Mouse (Mus musculus) stomach, embryonic 14.5 days (tissue): ENCODE measurements around the gene Aaas. TPM values are rescaled to one million over a fixed set of nuclear protein-coding genes. Genes with fewer than 3 reads are reported as not detected.
A peak's percentile ranks its signal among the peaks of the same experiment; 100 is the strongest.
"Not testable (repeated sequence)": the region's sequence is repeated elsewhere in the genome, so short reads cannot be mapped to it uniquely, and the experiment has no call there.

Experiments
- ATAC-seq: fragments of 200-750 bp; cut with Nextera tagmentation; 2 replicates; pipeline ENCODE4 v1.8.0; 2017; ENCODE audit warnings: low read depth, moderate TSS enrichment; ENCODE audit not compliant: insufficient number of reproducible peaks, insufficient read depth, low FRiP score
- H3K27ac ChIP-seq: fragments of 300-500 bp; sonication (generic); 2 replicates; pipeline ENCODE4 v1.5.1; 2014; ENCODE audit warnings: mild to moderate bottlenecking, low read length, moderate library complexity, mixed read lengths
- H3K27me3 ChIP-seq: fragments of 300-500 bp; sonication (generic); 2 replicates; pipeline ENCODE4 v1.6.1; 2014; ENCODE audit warnings: low read length, control low read depth, mixed read lengths; ENCODE audit not compliant: control insufficient read depth, insufficient read depth
- H3K36me3 ChIP-seq: fragments of 300-500 bp; sonication (generic); 2 replicates; pipeline ENCODE4 v1.6.1; 2014; ENCODE audit warnings: mild to moderate bottlenecking, control low read depth, low read length, moderate library complexity, mixed read lengths; ENCODE audit not compliant: control insufficient read depth, insufficient read depth
- H3K4me1 ChIP-seq: fragments of 300-500 bp; sonication (generic); 2 replicates; pipeline ENCODE4 v1.6.1; 2014; ENCODE audit warnings: low read length, control low read depth, mixed read lengths; ENCODE audit not compliant: control insufficient read depth, insufficient read depth
- H3K4me2 ChIP-seq: fragments of 300-500 bp; sonication (generic); replicated peaks from 2 replicates; pipeline ENCODE4 v1.6.1; 2014; ENCODE audit warnings: low read depth, low read length, control low read depth
- H3K4me3 ChIP-seq: fragments of 300-500 bp; sonication (generic); 2 replicates; pipeline ENCODE4 v1.5.1; 2014; ENCODE audit warnings: low read depth, low read length, control low read depth
- H3K9ac ChIP-seq: fragments of 300-500 bp; sonication (generic); replicated peaks from 2 replicates; pipeline ENCODE4 v1.6.1; 2014; ENCODE audit warnings: low read depth, mild to moderate bottlenecking, control low read depth, low read length, moderate library complexity, mixed read lengths
- H3K9me3 ChIP-seq: fragments of 300-500 bp; sonication (generic); 2 replicates; pipeline ENCODE4 v1.6.1; 2016; ENCODE audit warnings: low read depth, low read length, control low read depth; ENCODE audit not compliant: control insufficient read depth
- WGBS: fragments of 180-500 bp; shearing (Covaris S2); extraction: QIAGEN DNeasy Blood & Tissue Kit; methylation state at CpG from one replicate; pipeline ENCODE4 v1.1.7; 2014; 5-methylcytosine and 5-hydroxymethylcytosine counted together
- polyA plus RNA-seq: library from polyadenylated mRNA; unstranded; fragments of >200 nt; fragmentation: Nextera tagmentation; extraction: Ambion mirVana; gene quantifications from 2 replicates; pipeline ENCODE4 v1.2.1, GENCODE M21; 2014

The Aaas gene
- polyA plus RNA-seq, 1 experiment from 2014 or later = 68.4 TPM

DNA sequence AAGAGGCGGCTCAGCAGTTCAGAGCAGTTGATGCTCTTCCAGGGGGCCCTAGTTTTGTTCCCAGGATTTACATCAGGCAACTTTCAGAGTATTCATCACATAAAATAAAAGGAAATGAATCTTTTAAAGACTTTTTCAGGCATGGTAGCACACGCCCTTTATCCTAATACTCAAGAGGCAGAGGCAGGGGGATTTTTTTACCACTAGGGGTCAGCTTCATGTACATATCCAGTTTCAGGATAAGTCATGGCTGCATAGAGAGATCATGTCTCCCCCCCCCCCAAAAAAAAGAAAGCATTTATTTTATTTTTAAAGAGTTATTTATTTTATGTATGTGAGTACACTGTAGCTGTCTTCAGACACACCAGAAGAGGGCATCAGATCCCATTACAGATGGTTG is 3.4 kb upstream of the Aaas start:
- no peak for ATAC-seq
- Histone ChIP-seq H3K27me3 (0 out of 2 replicates have a peak, but pooled peaks cover 6% of the 10 kb centered on the region), H3K27ac (no peak overlapping the region), H3K9me3 (no peaks in the 10 kb centered on the region), H3K36me3 (no peaks in the 10 kb centered on the region), H3K4me1 (peaks cover 17% of the 10 kb centered on the region; the same call in 1 of the 2 replicates), H3K4me2 (no peak overlapping the region), H3K4me3 (no peak overlapping the region), H3K9ac (no peak overlapping the region)
- 86% methylated on average over 2 of the region's 2 CpGs for WGBS

DNA sequence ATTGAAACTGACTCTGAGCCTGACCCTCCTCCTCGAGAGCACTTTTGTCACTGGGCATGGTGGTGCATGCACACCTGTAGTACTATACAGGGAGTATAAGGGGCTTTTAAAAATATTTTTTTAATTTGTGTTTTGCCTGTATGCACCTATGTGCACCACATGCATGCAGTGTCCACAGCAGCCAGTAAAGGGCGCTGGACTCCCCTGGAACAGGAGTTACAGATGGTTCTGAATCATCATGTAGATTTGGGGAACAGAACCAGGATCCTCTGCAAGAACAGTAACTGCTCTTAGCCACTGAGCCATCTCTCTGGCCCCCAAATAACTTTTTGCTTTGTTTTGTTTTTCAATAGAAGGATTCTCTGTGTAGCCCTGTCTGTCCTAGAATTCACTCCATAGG is 1.6 kb upstream of the Aaas start:
- no peaks in the 10 kb centered on the region for H3K27me3 ChIP-seq
- H3K4me1 ChIP-seq = peaks cover 10% of the 10 kb centered on the region; the same call in 1 of the 2 replicates
- no peak overlapping the region for H3K4me2 ChIP-seq
- no peak overlapping the region for H3K9ac ChIP-seq
- H3K36me3 ChIP-seq = no peaks in the 10 kb centered on the region; the same call in 1 of the 2 replicates
- no peak overlapping the region for H3K4me3 ChIP-seq
- 58% methylated on average over 2 of the region's 2 CpGs for whole genome bisulfite sequencing
- H3K27ac ChIP-seq = no peak overlapping the region
- H3K9me3 ChIP-seq = no peaks in the 10 kb centered on the region
- no peak for ATAC-seq

DNA sequence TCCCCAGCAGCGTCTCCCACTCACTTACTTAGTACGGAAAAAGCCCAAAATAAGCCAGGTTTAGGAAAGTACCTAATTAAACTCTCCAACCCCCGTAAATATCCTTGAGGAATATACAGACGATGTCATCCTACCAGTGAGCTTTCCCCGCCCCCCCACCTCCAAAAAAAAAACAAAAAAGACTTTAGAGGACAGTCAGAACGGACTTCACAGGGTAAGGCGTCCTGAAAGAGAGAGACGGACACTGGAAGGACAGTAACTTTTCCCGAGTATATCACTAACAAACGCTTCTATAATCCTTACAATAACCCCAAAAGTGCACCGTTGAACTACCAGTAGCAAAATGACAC is 346 bp upstream of the Aaas start:
- ATAC-seq = peak; percentile 1; the same call in 1 of the 2 replicates
- no peaks in the 10 kb centered on the region for H3K9me3 ChIP-seq
- H3K4me3 ChIP-seq = peak overlapping the region; percentile 83
- H3K27me3 ChIP-seq = no peaks in the 10 kb centered on the region
- peaks cover 9% of the 10 kb centered on the region for H3K36me3 ChIP-seq
- peak overlapping the region; percentile 29 for H3K9ac ChIP-seq
- WGBS = 8% methylated on average over 11 of the region's 11 CpGs
- H3K4me1 ChIP-seq = peaks cover 10% of the 10 kb centered on the region; the same call in 1 of the 2 replicates
- H3K27ac ChIP-seq = peak overlapping the region; percentile 52; the same call in 1 of the 2 replicates
- H3K4me2 ChIP-seq = peak overlapping the region; percentile 57

DNA sequence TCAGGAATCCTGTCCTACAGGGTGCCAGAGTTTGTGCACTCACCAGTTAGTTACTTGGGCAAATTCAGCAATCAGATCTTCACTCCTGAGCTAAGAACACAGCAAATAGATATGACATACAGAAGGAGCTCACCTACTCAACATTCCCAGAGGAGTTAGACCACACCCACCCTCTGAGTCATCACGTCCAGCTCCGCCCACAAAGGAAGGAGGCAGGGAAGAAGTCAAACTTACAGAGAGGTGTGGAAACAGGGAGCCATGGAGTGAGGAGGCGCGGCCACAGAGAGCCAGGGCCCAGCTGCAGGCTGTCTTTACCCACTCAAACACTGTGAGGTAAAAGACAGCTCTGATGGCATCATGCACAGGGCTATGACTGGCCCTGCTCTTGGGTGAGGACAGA is 4.1 kb downstream of the Aaas start:
- no peak for ATAC-seq
- no peak overlapping the region for H3K9ac ChIP-seq
- H3K4me1 ChIP-seq = peaks cover 10% of the 10 kb centered on the region; the same call in 1 of the 2 replicates
- peaks cover 19% of the 10 kb centered on the region for H3K36me3 ChIP-seq
- 57% methylated on average over 4 of the region's 4 CpGs for WGBS
- no peak overlapping the region for H3K4me2 ChIP-seq
- H3K9me3 ChIP-seq = no peaks in the 10 kb centered on the region
- no peaks in the 10 kb centered on the region for H3K27me3 ChIP-seq
- H3K4me3 ChIP-seq = no peak overlapping the region
- no peak overlapping the region for H3K27ac ChIP-seq

DNA sequence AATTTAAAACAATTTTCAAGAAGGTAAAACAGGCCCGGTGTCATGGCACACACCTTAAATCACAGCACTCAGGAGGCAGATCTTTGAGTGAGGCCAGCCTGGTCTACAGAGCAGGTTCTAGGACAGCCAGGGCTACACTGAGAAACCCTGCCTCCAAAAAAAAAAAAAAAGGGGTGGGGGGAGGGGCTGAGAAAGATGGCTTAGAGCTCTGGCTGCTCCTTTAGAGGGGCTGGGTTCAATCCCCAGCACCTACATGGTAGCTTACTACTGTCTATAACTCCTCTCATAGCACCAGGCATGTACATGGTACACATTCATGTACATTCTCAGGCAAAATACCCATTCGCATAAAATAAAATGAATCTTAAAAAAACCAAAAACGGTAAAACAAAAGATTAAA is 6.1 kb downstream of the Aaas start:
- Histone ChIP-seq H3K4me3 (no peak overlapping the region), H3K36me3 (peaks cover 25% of the 10 kb centered on the region)

DNA sequence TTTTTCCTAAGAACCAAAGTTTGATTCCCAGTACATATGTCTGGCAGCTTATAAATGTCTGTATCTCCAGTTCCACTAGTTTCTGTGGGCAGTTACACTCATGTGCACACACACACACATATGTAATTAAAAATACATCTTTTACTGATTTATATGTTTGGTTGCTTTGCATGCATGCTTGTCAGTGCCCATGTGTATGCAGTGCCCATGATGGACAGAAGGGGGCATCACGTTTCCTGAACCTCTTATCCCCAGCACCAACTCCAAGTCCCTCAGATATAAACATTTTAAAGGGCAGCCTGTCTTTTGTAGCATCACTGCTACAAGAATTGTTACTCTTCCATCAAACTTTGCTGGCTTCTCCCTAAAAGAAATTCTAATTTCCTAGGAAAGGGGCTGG is 9.0 kb downstream of the Aaas start:
- Histone ChIP-seq H3K36me3 (peaks cover 45% of the 10 kb centered on the region), H3K27me3 (no peaks in the 10 kb centered on the region)
- WGBS = 22% methylated on average over 1 of the region's 1 CpGs

More for the DNA sequence above, 6.1 kb downstream of the Aaas start:
- H3K9ac ChIP-seq = no peak overlapping the region
- H3K27ac ChIP-seq = no peak overlapping the region
- H3K4me2 ChIP-seq = no peak overlapping the region
- no peak for ATAC-seq
- no peaks in the 10 kb centered on the region for H3K27me3 ChIP-seq
- H3K4me1 ChIP-seq = peaks cover under 1% of the 10 kb centered on the region; the same call in 1 of the 2 replicates
- WGBS = 94% methylated on average over 3 of the region's 3 CpGs
- H3K9me3 ChIP-seq = no peaks in the 10 kb centered on the region

DNA sequence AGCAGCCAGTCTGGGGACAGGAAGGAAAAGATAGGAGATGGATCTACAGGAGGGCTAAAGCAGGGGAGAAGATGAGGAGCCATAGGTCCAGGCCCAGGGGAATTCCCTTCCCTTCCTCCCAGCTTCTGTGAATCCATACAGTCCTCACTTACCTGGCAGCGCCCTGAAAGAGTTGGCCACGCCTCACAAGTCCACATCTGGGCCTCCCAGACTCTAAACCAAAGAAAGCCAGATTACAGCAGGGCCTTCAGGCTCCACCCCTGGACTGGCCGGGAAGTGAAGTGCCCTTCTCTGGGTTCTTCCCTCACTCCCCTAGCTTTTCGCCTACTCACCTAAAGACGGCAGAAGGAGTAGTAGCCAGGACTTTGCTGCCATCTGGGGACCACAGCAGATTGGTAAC is 11.0 kb downstream of the Aaas start:
- WGBS = 57% methylated on average over 5 of the region's 5 CpGs
- no peak overlapping the region for H3K9ac ChIP-seq
- no peaks in the 10 kb centered on the region for H3K4me1 ChIP-seq
- no peaks in the 10 kb centered on the region for H3K9me3 ChIP-seq
- H3K4me3 ChIP-seq = no peak overlapping the region
- no peak overlapping the region for H3K27ac ChIP-seq
- no peak overlapping the region for H3K4me2 ChIP-seq
- peaks cover 48% of the 10 kb centered on the region for H3K36me3 ChIP-seq
- H3K27me3 ChIP-seq = no peaks in the 10 kb centered on the region
- 0 out of 2 replicates have a peak, but pooled peaks have one; percentile 23 for ATAC-seq

More for the DNA sequence above, 9.0 kb downstream of the Aaas start:
- H3K4me2 ChIP-seq = no peak overlapping the region
- no peak overlapping the region for H3K27ac ChIP-seq
- no peaks in the 10 kb centered on the region for H3K9me3 ChIP-seq
- H3K4me1 ChIP-seq = no peaks in the 10 kb centered on the region
- no peak overlapping the region for H3K4me3 ChIP-seq
- no peak for ATAC-seq
- no peak overlapping the region for H3K9ac ChIP-seq

DNA sequence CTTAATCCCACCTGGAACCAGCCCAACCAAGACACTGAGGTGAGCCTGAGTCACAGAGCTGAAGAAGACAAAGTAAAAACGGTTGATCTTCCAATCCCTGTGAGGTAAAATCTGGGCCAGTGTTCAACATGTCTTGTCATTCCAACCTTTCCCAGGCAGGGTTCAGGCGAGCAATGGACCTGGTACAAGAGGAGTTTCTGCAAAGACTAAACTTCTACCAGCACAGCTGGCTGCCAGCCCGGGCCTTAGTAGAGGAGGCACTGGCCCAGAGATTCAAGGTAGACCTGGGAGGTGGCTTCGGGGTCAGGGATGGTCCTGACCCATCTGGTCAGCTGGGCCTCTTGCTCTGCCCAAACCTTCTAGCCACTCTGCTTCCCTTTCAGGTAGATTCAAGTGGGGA is 13.6 kb downstream of the Aaas start:
- Histone ChIP-seq H3K4me1 (peaks cover 13% of the 10 kb centered on the region), H3K9ac (no peak overlapping the region), H3K36me3 (peaks cover 49% of the 10 kb centered on the region), H3K27ac (no peak overlapping the region), H3K4me2 (no peak overlapping the region), H3K27me3 (no peaks in the 10 kb centered on the region), H3K9me3 (no peaks in the 10 kb centered on the region), H3K4me3 (no peak overlapping the region)
- ATAC-seq = no peak
- WGBS = 84% methylated on average over 4 of the region's 4 CpGs

DNA sequence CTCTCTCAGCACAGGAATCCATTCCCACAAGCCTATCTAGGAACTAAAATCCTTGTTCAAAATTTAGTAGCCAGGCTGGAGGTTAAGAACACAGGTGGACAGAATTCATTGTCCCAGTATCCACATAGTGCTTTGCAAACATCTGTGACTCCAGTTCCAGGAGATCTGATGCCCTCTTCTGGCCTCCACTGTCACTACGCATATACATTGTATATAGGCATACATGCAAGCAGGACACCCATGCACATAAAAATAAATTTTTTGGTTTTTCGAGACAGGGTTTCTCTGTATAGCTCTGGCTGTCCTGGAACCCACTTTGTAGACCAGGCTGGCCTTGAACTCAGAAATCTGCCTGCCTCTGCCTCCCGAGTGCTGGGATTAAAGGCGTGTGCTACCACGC is 14.6 kb downstream of the Aaas start:
- H3K36me3 ChIP-seq = peaks cover 49% of the 10 kb centered on the region
- not testable (repeated sequence) for H3K9ac ChIP-seq, H3K9me3 ChIP-seq, H3K4me3 ChIP-seq, H3K27ac ChIP-seq, H3K27me3 ChIP-seq, H3K4me2 ChIP-seq, ATAC-seq
- peaks cover 14% of the 10 kb centered on the region for H3K4me1 ChIP-seq
- WGBS = 92% methylated on average over 5 of the region's 5 CpGs
